Mouse (Mus musculus): ENCODE measurements around the gene Clpsl2. TPM values are rescaled to one million over a fixed set of nuclear protein-coding genes. Genes with fewer than 3 reads are reported as not detected.

Gene Clpsl2
- not detected in 4 replicates for total RNA-seq (2023; ENCODE audit: inconsistent age)

DNA sequence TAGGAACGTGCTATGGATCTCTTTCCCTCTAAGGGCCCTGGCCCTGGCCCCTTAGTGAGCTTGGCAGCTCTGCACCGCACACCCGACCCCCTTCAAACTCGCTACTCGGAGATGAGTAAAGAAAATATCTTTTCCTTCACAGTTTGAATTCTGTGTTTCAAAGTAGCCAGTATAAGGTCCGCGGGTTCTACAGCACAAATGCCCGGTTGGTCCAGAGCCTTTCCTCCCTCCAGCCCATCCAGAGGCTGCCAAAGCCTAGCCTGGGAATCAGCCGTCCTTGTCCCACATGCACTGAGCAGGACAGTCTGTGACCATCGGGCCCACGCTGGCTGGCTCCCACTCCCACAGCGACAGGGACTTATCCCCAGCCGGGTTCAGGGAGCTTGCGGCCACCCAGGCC lies at the start of gene Clpsl2:
Gene Clpsl2 (plus strand): TSS at position 301 of the 400 bp plus-strand sequence.

GRCm38 (mm10) chr17:28517441-28517955 lies 31.7 kb upstream of the Clpsl2 start, which contains the start of gene Fkbp5:
Gene Fkbp5 (minus strand): TSS chr17:28517527.

GRCm38 (mm10) chr17:28530506-28530905 lies 18.7 kb upstream of the Clpsl2 start, which contains the start of gene Armc12:
Gene Armc12 (plus strand): TSS chr17:28530806.

GRCm38 (mm10) chr17:28560598-28560997 lies 11.4 kb downstream of the Clpsl2 start, which contains the start of gene Clps:
Gene Clps (minus strand): TSS chr17:28560766.

DNA sequence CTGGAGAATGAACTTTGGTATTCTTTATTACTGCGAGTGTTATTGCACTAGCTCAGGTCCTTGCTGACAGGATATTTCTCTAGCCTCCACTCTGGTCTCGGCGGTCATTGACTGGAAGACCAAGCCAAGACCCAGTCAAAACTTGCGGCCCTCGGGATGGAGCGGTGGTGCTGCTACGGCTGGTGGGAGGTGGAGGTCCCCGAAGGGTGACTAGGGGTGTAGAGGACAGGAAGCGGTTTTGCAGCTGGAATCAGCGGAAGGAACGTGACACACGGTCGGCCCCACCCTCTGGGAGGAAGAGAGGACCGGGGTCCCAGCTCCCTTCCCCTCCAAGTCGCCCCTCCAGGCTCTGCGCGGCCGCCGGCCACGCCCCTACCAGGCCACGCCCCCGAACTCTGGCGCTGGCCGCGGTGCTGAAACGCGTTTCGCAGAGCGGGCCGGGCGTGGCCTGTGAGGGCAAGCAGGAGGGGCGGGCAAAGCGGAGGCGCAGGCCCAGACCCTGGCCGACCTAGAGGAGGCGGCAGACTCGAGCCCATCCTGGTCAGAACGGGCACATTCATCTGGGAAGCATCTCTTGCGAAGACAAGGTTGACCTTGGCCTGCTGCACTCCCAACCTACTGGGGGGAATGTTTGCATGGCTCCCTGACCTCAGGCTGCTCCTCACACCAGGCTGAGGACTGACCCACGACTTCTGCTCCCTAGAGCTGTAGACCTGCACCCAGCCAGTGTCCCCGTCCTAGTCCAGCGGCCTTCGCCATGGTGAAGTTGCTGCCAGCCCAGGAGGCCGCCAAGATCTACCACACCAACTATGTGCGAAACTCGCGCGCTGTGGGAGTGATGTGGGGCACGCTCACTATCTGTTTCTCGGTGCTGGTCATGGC lies 26.3 kb downstream of the Clpsl2 start, which contains the start of gene Lhfpl5:
Gene Lhfpl5 (plus strand): TSS at position 398 of the 882 bp plus-strand sequence.

Other genes with a start within 250 kb of the Clpsl2 start
- gene Fance, start 235.9 kb upstream of the Clpsl2 start, total RNA-seq (2023; ENCODE audit: inconsistent age), result 32.7 to 41.5 TPM (median 36.3 TPM) in 4 replicates
- 1,518 to 1,751 TPM (median 1,582 TPM) in 4 replicates for gene Rpl10a, start 220.9 kb upstream of the Clpsl2 start, total RNA-seq (2023; ENCODE audit: inconsistent age)
- not detected in 4 replicates for gene Tead3, start 198.6 kb upstream of the Clpsl2 start, total RNA-seq (2023; ENCODE audit: inconsistent age)
- gene Tulp1, start 184.2 kb upstream of the Clpsl2 start, total RNA-seq (2023; ENCODE audit: inconsistent age), result 0.57 TPM in 1 of 4 replicates, not detected in the others
- gene Fkbp5, start 31.9 kb upstream of the Clpsl2 start, total RNA-seq (2023; ENCODE audit: inconsistent age), result 22.0 to 39.4 TPM (median 24.6 TPM) in 4 replicates
- gene Armc12, start 18.6 kb upstream of the Clpsl2 start, total RNA-seq (2023; ENCODE audit: inconsistent age), result not detected in 4 replicates
- gene Clps, start 11.4 kb downstream of the Clpsl2 start, total RNA-seq (2023; ENCODE audit: inconsistent age), result 1.3 TPM in 1 of 4 replicates, not detected in the others
- gene Lhfpl5, start 26.2 kb downstream of the Clpsl2 start, total RNA-seq (2023; ENCODE audit: inconsistent age), result not detected in 4 replicates
- 96.7 to 118 TPM (median 104 TPM) in 4 replicates for gene Srpk1, start 73.3 kb downstream of the Clpsl2 start, total RNA-seq (2023; ENCODE audit: inconsistent age)
- gene Slc26a8, start 140.8 kb downstream of the Clpsl2 start, total RNA-seq (2023; ENCODE audit: inconsistent age), result 0.74 to 1.6 TPM (median 1.3 TPM) in 4 replicates
- gene Mapk14, start 141.9 kb downstream of the Clpsl2 start, total RNA-seq (2023; ENCODE audit: inconsistent age), result 94.1 to 103 TPM (median 95.3 TPM) in 4 replicates
- 3.3 to 8.6 TPM (median 5.8 TPM) in 4 replicates for gene AC170998.1, start 176.7 kb downstream of the Clpsl2 start, total RNA-seq (2023; ENCODE audit: inconsistent age)
- gene Mapk13, start 219.9 kb downstream of the Clpsl2 start, total RNA-seq (2023; ENCODE audit: inconsistent age), result 0.19 TPM in 1 of 4 replicates, not detected in the others